Mouse (Mus musculus): ENCODE measurements around the gene Tekt5.

The Tekt5 gene

DNA sequence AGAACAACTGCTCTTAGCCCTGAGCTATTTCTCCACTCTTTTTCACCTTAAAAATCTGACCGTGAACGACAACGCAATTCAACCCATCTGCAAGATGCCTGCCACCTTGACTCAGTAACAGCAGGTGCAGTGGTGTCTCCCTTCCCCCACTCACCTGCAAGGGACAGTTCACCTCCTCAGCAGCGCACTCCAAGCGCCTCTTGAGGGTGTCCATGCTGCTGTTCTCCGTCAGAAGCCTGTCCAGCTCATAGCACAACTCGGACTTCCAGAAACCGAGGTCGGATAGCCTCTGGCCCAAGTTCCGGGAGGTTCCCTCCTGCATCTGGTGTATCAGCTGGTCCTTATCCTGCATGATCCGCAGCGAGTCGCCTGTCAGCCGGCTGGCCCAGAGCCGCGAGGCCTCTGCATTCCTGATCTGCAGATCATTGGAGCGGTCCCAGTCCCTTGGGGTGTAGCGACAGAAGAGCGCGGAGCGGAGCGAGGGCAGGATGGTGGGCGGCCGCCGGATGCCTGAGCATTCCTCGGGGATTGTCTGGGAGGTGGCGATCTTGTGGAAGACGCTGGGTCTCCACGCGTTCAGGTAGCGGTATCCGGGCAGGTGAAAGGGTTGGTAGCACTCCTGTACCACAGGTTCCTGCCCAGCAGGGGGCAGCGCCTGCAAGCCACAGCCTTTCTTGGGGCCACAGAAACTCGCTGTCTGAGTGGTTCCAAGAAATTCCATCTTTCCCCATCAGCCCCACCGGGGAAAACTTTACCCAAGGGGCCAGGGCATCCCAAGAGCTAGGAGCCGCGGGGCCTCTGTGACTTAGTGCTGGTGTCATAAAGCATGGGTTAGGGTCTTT lies at the start of gene Tekt5:
TSS of gene Tekt5 (minus strand) at position 792 of the 842 bp plus-strand sequence.
- DNase-seq: no peak

DNA sequence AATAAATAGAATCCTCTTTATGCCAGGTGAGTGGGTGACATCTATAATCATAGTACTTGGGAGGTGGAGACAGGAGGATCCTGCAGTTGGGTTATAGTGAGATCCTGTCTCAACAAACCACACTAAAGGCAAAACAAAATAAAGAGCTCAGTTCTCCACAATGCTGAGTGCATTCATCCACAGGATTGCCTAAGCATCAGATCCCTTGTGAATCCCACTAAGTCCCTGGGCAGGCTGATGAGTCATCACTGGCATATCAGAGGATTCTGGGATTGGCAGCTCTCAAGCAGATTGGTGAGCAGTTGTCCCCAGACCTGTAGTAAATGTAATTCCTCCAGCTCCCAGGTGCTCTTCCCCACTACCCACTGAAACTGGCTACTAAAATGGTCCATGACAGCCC lies 48.4 kb upstream of the Tekt5 start:
- DNase-seq: no peak

DNA sequence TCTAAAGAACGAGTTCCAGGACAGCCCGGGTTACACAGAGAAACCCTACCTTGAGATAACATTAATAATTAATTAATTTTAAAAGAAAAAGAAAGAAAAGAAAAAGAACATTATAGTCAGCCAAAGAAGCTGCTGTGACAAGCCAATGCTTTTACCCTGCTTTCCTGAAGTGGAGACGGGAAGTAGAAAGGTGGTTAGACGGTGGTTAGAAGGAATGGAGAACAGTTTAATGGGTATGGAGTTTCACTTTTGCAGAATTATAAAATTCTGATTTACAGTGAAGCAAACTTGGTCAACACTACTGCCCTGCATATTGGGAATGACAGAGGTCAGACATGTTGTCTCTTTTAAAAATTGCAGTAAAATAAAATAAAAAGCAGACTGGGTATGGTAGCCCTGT lies 46.5 kb upstream of the Tekt5 start:
- no peak for DNase-seq

DNA sequence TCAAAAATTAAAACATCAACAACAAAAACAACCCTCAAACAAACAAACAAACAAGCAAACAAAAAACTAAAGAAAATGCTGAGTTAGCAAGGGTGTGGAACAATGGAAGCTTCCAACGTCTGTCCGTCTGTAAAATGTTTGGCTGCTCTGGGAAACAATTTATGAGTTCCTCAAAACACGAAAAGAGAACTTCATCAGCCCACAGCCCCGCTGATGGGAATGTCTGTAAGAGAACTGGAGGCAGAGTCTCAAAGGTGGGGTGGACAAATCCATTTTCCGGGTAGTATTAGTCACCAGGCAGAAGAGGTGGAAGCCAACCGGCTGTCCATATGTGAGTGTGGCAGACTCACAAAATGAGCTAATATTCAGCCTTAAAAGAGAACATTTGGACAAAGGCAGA lies 46.0 kb upstream of the Tekt5 start:
- no peak for DNase-seq

DNA sequence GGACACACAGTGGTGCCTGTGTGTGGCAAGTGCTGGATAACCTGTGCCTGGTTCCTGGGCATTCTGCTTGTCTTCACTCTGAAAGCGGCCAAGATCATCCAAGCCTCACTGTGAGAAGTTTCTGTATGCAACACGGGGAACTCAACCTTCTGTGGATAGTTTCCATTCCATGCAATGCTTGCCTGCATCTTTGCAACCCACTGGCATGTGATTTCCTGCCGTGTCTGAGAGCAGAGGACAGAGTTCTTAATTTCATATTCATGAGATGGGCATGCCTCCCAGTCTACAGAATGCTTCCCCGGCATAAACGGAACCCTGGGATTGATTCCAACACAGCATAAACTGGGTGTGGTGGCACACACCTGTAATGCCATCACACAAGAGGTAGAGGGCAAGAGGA lies 42.8 kb upstream of the Tekt5 start:
- no peak for DNase-seq

DNA sequence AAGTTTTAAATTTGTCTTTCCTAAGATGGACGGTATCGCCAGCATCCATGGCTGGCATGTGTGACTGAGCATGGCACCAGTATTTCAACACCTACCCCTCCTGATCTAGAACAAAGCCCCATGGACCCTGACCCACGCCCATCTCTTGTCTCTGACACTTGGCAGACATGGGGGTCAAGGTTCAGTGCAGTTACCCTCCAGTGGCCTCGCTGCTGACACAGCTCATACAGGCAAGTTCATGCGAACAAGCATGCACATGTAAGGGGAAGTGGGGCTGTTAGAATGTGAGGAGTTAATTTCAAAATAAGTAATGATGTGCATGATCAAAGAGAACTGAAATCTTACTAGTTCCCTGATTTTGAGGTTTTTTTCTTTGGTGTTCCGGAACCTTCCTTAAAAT lies 40.9 kb upstream of the Tekt5 start:
- DNase-seq: no peak

DNA sequence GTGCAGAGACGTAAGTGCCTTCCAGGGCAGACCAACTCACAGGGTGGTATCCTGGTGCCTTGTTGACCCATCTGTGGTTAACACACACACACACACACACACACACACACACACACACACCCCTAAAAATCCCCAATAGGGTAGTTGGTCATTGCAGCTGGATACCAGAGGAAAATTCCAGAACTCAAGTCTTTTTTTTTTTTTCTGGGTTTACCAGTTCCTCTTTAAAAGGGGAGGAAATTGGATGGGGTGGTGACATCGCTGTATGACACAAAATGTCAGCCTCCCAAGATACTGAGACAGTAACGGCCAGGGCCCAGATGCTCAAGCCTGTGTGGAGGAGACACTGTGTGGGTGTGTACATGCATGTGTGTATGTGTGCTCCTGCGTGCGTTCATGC lies 38.1 kb upstream of the Tekt5 start:
- no peak for DNase-seq

DNA sequence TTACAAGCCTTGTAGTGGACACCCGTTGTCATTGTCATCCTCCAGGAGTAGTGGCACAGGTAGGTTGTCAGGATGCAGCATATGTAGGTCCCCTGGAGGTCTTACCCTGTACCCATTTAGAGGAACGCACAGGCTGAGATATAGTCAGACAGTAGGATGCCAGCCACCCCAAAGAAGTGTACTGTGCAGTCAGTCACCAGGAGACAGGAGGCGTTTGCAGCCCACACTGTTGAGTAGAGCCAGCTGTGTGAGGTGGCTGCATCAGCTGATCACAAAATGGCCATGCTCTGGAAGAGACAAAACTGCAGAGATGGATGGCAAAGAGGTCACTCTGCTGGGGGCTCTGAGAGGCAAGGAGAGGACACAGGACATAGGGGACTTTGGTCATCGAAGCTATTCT lies 37.1 kb upstream of the Tekt5 start:
- DNase-seq: no peak

DNA sequence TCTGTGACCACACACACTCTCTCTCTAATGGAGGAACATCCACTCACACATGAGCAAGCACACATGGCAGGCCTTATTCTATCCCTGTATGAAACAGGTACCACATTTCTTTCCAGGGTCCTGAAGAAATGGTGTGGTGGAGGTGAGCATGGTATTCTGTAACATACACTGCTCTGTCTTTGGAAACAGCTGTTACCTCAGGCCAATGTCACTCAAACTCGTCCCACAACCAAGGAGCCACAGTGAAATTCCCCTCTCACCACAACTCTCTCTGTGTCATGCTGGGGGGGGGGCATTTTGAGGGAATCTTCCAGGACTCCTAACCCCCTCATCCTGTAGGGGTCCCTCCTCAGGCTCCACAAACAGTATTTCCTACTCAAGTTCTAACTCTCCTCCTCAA lies 36.6 kb upstream of the Tekt5 start:
- no peak for DNase-seq

DNA sequence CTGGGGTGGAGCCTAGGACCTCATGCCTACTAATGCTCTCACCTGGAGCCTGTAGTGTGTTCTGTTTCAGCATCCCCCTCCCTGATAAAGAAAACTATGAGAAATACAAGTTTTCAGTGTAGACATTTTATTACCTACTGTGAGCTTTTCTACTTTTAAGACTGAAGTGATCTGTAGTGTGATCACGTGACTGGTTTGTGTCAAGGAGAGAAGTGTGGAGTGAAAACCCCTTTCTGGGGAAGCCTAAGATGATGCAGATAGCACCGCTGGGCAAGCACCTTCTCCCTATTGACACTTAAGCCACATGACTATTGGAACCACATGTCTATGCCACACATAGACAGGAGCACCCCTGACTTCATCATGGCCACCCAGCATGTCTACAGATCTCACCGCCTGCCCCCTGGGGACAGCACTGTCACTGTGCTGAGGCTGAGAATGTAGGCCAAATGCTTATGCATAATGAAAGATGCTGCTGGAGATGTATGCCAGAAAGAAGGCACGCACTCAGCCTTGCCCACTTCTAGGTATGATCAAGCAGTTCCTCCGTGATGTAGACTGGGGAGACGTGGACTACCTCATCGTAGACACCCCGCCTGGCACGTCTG lies 25.3 kb upstream of the Tekt5 start:
- DNase-seq: no peak

DNA sequence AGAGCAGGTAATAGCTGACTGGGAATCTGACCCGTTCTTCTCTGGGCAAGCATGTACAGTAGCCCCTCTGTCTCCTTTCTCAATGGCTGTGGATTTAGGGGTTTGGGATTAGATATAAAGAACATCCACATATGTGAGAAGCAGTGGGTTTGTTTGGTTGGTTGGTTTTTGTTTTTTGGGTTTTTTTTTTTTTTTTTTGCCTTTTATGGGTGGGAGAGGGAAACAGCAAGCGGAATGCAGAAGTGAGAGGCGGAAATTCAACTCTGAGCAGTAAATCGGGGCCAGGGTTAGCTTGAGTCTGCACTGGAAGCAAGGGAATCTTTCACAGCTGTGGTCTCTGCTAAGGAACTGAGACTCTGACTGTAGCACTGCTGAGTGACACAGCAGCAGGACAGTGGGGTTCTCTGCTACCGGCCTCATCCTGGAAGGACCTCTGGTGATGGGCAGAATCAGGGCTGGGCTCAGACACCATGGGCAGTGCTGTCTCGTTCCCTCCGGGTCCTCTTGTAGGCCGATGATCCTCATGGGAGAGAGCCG lies 22.5 kb upstream of the Tekt5 start:
- DNase-seq: no peak

DNA sequence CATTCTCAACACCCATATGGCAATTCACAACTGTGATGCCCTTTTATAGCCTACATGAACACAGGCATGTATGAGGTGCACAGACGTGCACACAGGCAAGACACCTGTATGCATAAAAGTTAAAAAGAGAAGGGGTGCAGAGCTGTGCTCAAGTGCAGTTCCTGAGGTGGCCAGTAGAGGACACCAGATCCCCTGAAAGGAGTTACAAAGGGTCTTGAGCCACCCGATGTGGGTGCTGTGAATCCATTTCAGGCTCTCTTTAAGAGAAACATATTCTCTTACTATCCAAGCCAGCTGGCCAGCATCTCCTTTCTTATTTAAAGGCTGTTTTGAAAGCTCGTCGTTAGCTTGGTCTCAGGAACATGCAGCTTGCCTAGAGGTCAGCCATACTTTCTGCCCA lies 21.6 kb upstream of the Tekt5 start:
- no peak for DNase-seq

DNA sequence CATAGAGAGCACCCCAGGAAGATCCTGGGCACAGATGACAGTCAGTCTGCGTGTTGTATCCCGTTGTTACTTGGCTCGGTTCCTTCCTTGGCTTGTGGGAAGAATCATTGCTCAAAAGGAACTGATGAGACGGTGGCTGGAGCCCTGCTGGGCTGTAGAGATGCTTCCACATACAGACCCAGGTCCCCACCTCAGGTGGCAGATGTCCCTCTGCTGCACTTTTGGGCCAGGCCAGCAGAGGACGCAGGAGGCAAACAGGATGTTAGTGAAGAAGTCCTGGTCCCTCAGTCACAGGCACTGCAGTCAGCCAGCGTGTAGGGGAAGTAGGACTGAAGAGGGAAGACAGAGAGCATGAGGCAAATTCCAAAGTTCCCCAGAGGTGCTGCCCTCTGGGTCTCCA lies 20.7 kb upstream of the Tekt5 start:
- no peak for DNase-seq

DNA sequence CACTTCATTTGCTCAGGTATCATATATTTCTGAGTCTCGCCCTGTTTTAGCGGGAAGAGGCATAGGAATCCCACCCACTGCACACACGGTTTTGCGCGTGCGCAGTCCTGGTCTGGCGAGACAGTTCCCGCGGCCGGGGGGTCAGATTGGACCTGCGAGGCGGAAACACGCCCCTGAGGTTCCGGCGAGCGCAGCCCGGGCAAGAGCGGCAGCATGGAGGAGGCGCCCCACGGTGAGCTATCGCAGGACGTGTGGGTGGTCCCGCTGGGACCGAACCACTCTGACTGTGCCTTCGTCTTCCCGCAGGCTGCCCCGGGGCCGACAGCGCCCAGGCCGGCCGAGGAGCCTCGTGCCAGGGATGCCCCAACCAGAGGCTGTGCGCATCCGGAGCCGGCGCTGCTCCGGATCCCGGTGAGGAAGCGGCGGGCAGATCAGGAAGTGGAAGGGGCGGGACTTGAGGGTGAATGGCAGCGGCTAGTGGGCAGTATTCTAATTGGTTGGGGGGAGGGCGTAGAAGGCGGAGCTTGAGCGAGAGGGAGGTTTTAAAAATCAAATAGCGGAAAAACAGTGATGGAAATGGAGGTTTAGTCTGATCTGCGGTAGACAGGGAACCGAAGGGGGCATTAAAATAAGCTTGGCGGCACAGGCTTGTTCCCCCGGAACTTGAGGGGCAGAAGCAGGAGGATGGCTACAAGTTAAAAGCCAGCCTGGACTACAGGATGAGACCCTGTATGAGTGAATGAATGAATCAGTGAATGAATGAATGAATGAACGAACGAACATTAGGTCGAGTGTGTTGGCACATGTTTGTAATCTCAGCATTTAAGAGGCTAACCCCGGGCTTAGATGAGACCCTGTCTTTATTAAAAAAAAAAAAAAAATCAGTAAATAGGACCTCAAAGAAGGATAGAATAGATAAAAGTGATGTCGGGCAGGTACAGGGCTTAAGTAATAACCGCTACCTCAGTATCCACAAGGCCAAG lies 16.8 kb upstream of the Tekt5 start, which contains the start of gene Nubp1:
TSS of gene Nubp1 (plus strand) at position 185 of the 983 bp plus-strand sequence.
- peak; percentile 80 to 87 for DNase-seq

DNA sequence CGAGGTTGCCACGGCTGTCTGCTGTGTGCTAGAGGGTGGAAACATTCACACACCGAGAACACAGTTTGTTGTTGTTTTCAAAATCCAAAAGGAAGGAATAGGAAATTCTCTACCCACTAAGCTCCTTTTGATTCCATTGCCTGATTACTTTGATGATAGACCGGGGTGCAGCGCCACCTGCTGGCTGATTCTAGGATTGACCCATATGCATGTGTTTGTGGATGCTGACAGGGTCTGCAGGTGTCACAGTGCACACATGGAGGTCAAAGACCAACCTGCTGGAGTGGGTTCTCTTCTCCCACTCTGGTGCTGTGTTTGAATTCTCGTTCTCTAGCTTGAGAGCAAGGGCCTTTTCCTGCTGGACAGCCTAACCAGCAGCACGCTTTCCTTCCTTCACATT lies 3.9 kb upstream of the Tekt5 start:
- peak; percentile 54 to 60 for DNase-seq

DNA sequence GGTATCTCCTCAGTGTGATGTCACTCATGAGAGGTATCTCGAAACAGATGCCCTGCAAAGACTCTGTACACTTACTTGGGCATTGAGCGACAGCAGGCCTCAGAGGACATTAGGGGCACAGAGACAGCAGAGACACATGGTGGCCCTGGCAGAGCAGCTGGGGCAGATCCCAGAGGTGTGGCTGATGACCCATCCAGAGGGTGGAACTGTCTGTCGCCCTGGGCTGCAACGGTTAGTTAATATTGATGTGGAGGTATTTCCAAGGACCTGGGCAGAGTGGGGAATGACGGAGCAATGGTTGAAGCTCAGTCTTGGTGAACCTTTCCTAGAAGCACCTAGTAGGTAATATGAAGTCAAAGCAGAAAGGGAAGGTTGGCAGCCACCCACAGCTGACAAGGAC lies 3.5 kb upstream of the Tekt5 start:
- DNase-seq: no peak

DNA sequence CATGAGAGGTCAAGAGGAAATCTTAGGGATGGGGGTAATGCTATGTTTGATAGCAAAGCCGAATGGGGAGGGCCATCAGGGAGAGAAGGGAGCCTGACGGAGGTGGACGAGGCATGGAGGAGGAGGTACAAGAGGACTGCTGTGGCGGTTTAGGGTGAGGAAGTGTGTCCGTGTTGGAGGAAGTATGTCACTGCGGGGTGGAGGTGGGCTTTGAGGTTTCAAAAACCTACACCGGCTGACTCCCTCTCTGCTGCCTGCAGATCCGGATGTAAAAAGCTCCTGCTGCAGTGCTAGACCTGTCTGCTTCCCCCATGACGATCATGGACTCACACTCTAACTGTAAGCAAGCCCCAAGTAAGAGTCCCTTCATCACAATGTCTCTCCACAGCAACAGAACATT lies 2.7 kb downstream of the Tekt5 start:
- DNase-seq: no peak

DNA sequence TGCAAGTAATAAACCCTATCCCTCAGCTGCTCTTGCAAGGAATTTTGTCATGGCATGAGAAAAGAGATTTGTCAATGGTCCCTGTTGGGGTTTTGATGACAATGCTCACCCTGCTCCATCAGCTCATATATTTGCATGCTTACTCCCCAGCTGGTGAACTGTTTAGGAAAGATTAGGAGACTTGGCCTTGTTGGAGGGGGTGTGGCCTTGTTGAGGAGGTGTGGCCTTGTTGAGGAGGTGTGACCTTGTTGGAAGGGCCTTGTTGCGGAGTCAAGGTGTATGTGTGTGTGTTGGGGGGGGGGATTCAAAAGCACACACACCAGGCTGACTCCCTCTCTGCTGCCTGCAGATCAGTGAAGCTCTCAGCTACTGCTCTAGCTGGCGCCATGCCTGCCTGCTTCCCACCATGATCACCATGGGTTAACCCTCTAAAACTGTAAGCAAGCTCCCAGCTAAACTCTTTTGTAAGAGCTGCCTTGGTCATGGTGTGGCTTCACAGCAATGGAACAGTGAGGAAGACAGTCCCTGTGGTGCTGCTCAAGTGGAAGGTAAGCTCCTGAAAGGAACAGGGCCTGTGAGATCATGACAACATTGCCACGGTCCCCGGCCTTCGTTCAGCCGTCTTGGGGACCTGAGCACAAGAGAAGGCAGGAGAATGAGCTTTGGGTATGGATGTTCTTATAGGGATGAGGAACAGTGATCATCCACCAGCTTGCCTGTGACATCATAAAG lies 6.5 kb downstream of the Tekt5 start:
- no peak for DNase-seq

DNA sequence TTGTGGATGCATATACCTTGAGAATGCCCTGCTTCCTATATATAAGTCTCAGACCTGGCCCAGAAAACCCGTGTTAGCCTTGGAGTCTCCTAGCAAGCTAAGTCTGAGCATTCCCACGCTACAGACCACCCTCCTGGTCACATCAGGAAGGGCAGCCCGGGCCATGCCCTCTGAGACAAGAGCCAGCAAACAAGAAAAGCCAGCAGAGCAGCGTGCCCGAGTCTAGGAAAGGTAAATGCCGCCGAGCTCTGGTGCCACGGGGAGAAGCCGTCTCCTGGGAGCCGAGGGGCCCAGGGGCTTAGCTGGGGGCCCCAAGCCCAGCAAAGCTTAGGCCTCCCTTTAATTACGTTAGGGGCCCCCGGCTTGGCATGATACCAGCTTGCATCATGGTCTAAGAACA lies 10.0 kb downstream of the Tekt5 start:
- no peak for DNase-seq

DNA sequence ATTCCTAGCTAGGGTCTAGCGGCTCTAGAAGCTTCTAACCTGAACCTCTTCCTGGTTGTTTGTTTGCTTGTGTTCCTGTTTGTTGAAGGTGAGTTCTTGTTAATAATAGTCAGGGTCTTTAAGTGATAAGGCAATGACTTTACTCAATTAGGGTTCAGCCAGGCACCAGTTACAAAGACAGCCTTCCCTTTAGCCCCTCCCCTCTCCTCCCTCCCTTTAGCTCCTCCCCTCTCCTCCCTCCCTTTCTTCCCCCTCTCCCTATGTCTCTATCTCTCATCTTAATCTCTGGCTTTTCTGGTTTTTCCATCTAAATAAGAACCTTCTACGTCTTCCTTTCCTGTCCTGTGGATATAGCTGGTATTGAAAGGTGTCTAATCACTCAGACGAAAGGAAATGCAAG lies 10.7 kb downstream of the Tekt5 start:
- DNase-seq: no peak

DNA sequence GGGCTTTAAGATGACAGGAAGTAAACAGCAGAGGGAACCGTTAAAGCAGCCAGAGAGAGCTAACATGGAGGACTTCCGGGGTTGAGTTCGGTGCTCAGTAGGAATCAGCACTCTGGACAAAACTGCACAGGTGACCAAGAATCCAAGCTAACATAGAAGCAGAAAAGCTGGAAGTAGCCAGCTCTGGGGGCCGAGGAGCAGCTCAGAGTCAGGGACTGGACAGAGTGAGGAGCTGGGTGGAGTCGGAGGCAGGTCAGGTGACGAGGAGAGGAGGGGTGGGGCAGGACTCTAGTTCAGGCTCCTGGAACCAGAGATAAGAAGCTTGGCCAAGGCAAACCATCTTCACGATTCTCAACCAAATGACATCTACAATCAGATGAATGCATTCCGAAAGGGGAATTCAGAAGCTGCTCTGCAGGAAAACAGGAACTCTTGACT lies 11.2 kb downstream of the Tekt5 start:
- DNase-seq: peak; percentile 15 to 16

DNA sequence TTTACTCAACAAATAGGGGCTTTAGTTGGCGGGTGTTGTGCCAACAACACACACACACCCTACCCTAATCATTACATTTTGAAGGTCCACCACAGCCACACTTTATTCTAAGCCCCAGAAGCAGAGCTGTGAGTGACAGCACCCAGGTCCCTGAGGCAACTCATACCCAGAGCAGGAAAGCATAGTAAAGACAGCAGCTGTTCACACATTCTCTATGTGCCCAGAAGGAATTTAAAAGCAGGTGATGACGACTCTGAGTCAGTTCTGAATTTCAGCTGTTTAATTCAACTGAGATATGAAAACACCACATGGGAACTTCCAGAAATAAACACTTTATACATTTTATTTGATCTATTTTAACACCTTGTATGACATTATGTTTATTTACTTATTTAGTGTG lies 15.8 kb downstream of the Tekt5 start:
- DNase-seq: no peak

Measured in thymus, adult 18-20 months (tissue).